Mouse (Mus musculus): ENCODE measurements around the gene Golph3l.

DNA sequence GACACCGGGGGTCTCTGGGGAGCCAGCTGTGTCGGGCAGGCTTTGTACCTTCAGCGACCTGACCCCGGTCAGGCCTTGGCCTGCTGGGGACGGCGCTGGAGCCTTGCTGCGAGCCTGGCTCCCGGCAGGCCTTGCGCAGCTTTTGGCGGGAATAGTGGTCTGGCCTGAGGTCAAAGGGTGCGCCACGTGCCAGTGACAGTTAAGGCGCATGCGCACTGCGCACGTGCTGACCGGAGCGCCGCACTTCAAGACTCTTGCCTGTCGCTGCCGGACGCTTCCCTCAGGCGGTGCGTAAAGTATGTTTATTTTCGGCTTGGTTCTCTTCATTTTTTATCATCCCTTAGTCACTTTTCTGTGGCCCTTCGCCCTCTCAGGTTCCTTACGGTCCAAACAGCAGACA, 29.3 kb upstream of the Golph3l start, which contains the start of gene Hormad1:
- TF ChIP-seq POLR2A (IDR thresholded peaks at IDR 0.05; ENCODE audit: low read depth, low read length) (no peak), CTCF (IDR thresholded peaks at IDR 0.05; ENCODE audit: borderline replicate concordance, insufficient read depth, low read length) (no peak)
